Mouse (Mus musculus): Measurements from ENCODE around the gene Atf1.
A peak's percentile ranks its signal among the peaks of the same experiment; 100 is the strongest.

GRCm38 (mm10) chr15:100227031-100227662, 472 bp upstream of the Atf1 start:
- TF ChIP-seq EP300 (IDR thresholded peaks at IDR 0.05; ENCODE audit: low read depth), result peak; percentile 46
- TF ChIP-seq CTCF (IDR thresholded peaks at IDR 0.05; ENCODE audit: low read depth), result no peak
